Mouse (Mus musculus): Measurements from ENCODE around the gene Sfmbt1. TPM values are rescaled to one million over a fixed set of nuclear protein-coding genes. Genes with fewer than 3 reads are reported as not detected.
A peak's percentile ranks its signal among the peaks of the same experiment; 100 is the strongest.

Gene Sfmbt1
- total RNA-seq (2012; rRNA removed), result 5.6 and 7.0 TPM in 2 replicates

GRCm38 (mm10) chr14:30714799-30715617, at the start of gene Sfmbt1:
Gene Sfmbt1 (plus strand): TSS chr14:30714849.
- peak; percentile 24 for DNase-seq (ENCODE audit: low read depth, low spot score)
- Histone ChIP-seq H3K9me3 (ENCODE audit: control insufficient read depth, insufficient read depth, low read depth, low read length) (no peaks in the 10 kb centered on the region), H3K27ac (ENCODE audit: insufficient read depth, low read depth, low read length, poor library complexity, severe bottlenecking) (peak within 1 kb of the TSS; percentile 49; the same call in 1 of the 2 replicates), H3K4me1 (ENCODE audit: control insufficient read depth in 2 of 2, insufficient read depth in 2 of 2, low read length in 2 of 2, poor library complexity in 1 of 2) (no peaks in the 10 kb centered on the region), H3K4me3 (ENCODE audit: insufficient read depth in 1 of 2, low read depth in 1 of 2, low read length in 2 of 2, poor library complexity in 1 of 2, severe bottlenecking in 1 of 2) (peak within 1 kb of the TSS; percentile 87 to 93), H3K9ac (ENCODE audit: insufficient read depth, low read depth, low read length, poor library complexity, severe bottlenecking) (peak within 1 kb of the TSS; percentile 84), H3K36me3 (ENCODE audit: control insufficient read depth, insufficient read depth, low read length, poor library complexity, severe bottlenecking) (no peaks in the 10 kb centered on the region)
- in situ Hi-C loops (cut with MboI; ENCODE audit: low sequenced_read_pairs in 2 of 2, unreplicated experiment in 2 of 2), result no loop called here
- TF ChIP-seq CHD2 (IDR thresholded peaks at IDR 0.05; ENCODE audit: low read depth, low read length), result no peak
- no peak for TF ChIP-seq HCFC1 (IDR thresholded peaks at IDR 0.05; ENCODE audit: borderline replicate concordance, insufficient read depth, low read length)
- TF ChIP-seq MAFK (IDR thresholded peaks at IDR 0.05; ENCODE audit: insufficient read depth, low read depth, low read length), result no peak
- TF ChIP-seq ZC3H11A (IDR thresholded peaks at IDR 0.05; ENCODE audit: borderline replicate concordance, low read depth, low read length), result no peak
- no peak for TF ChIP-seq ZNF384 (IDR thresholded peaks at IDR 0.05; ENCODE audit: low read depth, low read length)

- TF ChIP-seq ZNF384 (IDR thresholded peaks at IDR 0.05; ENCODE audit: low read depth, low read length), result no peak
- TF ChIP-seq MAFK (IDR thresholded peaks at IDR 0.05; ENCODE audit: insufficient read depth, low read depth, low read length), result no peak
- TF ChIP-seq CHD2 (IDR thresholded peaks at IDR 0.05; ENCODE audit: low read depth, low read length), result no peak
- TF ChIP-seq ZC3H11A (IDR thresholded peaks at IDR 0.05; ENCODE audit: borderline replicate concordance, low read depth, low read length), result no peak
- TF ChIP-seq HCFC1 (IDR thresholded peaks at IDR 0.05; ENCODE audit: borderline replicate concordance, insufficient read depth, low read length), result no peak
- in situ Hi-C loops (cut with MboI; ENCODE audit: low sequenced_read_pairs in 2 of 2, unreplicated experiment in 2 of 2), result no loop called here
- Histone ChIP-seq H3K9me3 (ENCODE audit: control insufficient read depth, insufficient read depth, low read depth, low read length) (no peaks in the 10 kb centered on the region), H3K9ac (ENCODE audit: insufficient read depth, low read depth, low read length, poor library complexity, severe bottlenecking) (no peak overlapping the region), H3K27ac (ENCODE audit: insufficient read depth, low read depth, low read length, poor library complexity, severe bottlenecking) (no peak overlapping the region), H3K4me3 (ENCODE audit: insufficient read depth in 1 of 2, low read depth in 1 of 2, low read length in 2 of 2, poor library complexity in 1 of 2, severe bottlenecking in 1 of 2) (no peak overlapping the region), H3K36me3 (ENCODE audit: control insufficient read depth, insufficient read depth, low read length, poor library complexity, severe bottlenecking) (peaks cover 27% of the 10 kb centered on the region; the same call in 1 of the 2 replicates), H3K4me1 (ENCODE audit: control insufficient read depth in 2 of 2, insufficient read depth in 2 of 2, low read length in 2 of 2, poor library complexity in 1 of 2) (peaks cover 0 to 2% of the 10 kb centered on the region in 2 experiments; a peak in 1 of 4 replicates)
- no peak for DNase-seq (ENCODE audit: low read depth, low spot score)
Measured at GRCm38 (mm10) chr14:30666061-30666460, 48.6 kb upstream of the Sfmbt1 start.

- Histone ChIP-seq H3K4me1 (ENCODE audit: control insufficient read depth in 2 of 2, insufficient read depth in 2 of 2, low read length in 2 of 2, poor library complexity in 1 of 2) (peaks cover 0 to 3% of the 10 kb centered on the region in 2 experiments; a peak in 1 of 4 replicates), H3K4me3 (ENCODE audit: insufficient read depth in 1 of 2, low read depth in 1 of 2, low read length in 2 of 2, poor library complexity in 1 of 2, severe bottlenecking in 1 of 2) (no peak overlapping the region), H3K36me3 (ENCODE audit: control insufficient read depth, insufficient read depth, low read length, poor library complexity, severe bottlenecking) (peaks cover 27% of the 10 kb centered on the region; the same call in 1 of the 2 replicates), H3K27ac (ENCODE audit: insufficient read depth, low read depth, low read length, poor library complexity, severe bottlenecking) (no peak overlapping the region), H3K9me3 (ENCODE audit: control insufficient read depth, insufficient read depth, low read depth, low read length) (no peaks in the 10 kb centered on the region), H3K9ac (ENCODE audit: insufficient read depth, low read depth, low read length, poor library complexity, severe bottlenecking) (no peak overlapping the region)
- TF ChIP-seq ZC3H11A (IDR thresholded peaks at IDR 0.05; ENCODE audit: borderline replicate concordance, low read depth, low read length) (no peak), ZNF384 (IDR thresholded peaks at IDR 0.05; ENCODE audit: low read depth, low read length) (no peak), CHD2 (IDR thresholded peaks at IDR 0.05; ENCODE audit: low read depth, low read length) (no peak), HCFC1 (IDR thresholded peaks at IDR 0.05; ENCODE audit: borderline replicate concordance, insufficient read depth, low read length) (no peak), MAFK (IDR thresholded peaks at IDR 0.05; ENCODE audit: insufficient read depth, low read depth, low read length) (no peak)
- in situ Hi-C loops (cut with MboI; ENCODE audit: low sequenced_read_pairs in 2 of 2, unreplicated experiment in 2 of 2), result no loop called here
- DNase-seq (ENCODE audit: low read depth, low spot score), result no peak
Measured at GRCm38 (mm10) chr14:30666604-30667003, 48.0 kb upstream of the Sfmbt1 start.

GRCm38 (mm10) chr14:30670161-30670560, 44.5 kb upstream of the Sfmbt1 start:
- H3K36me3 ChIP-seq (ENCODE audit: control insufficient read depth, insufficient read depth, low read length, poor library complexity, severe bottlenecking), result peaks cover 29% of the 10 kb centered on the region; the same call in 1 of the 2 replicates
- H3K4me3 ChIP-seq (ENCODE audit: insufficient read depth in 1 of 2, low read depth in 1 of 2, low read length in 2 of 2, poor library complexity in 1 of 2, severe bottlenecking in 1 of 2), result no peak overlapping the region
- DNase-seq (ENCODE audit: low read depth, low spot score), result no peak
- no peak overlapping the region for H3K9ac ChIP-seq (ENCODE audit: insufficient read depth, low read depth, low read length, poor library complexity, severe bottlenecking)
- in situ Hi-C loops (cut with MboI; ENCODE audit: low sequenced_read_pairs in 2 of 2, unreplicated experiment in 2 of 2), result no loop called here
- H3K4me1 ChIP-seq (ENCODE audit: control insufficient read depth in 2 of 2, insufficient read depth in 2 of 2, low read length in 2 of 2, poor library complexity in 1 of 2), result peaks cover 0 to 3% of the 10 kb centered on the region in 2 experiments; a peak in 1 of 4 replicates
- TF ChIP-seq MAFK (IDR thresholded peaks at IDR 0.05; ENCODE audit: insufficient read depth, low read depth, low read length), result no peak
- H3K27ac ChIP-seq (ENCODE audit: insufficient read depth, low read depth, low read length, poor library complexity, severe bottlenecking), result no peak overlapping the region
- no peaks in the 10 kb centered on the region for H3K9me3 ChIP-seq (ENCODE audit: control insufficient read depth, insufficient read depth, low read depth, low read length)

Measured in ES-E14 (cell line).